Mouse (Mus musculus) layer of hippocampus, adult 9-10 months (tissue): ENCODE data around the gene Nfib.

Experiments used
- DNase-seq: peaks from one replicate; pipeline ENCODE4 v3.0.0; 2022; ENCODE audit warnings: low spot score

Gene Nfib

DNA sequence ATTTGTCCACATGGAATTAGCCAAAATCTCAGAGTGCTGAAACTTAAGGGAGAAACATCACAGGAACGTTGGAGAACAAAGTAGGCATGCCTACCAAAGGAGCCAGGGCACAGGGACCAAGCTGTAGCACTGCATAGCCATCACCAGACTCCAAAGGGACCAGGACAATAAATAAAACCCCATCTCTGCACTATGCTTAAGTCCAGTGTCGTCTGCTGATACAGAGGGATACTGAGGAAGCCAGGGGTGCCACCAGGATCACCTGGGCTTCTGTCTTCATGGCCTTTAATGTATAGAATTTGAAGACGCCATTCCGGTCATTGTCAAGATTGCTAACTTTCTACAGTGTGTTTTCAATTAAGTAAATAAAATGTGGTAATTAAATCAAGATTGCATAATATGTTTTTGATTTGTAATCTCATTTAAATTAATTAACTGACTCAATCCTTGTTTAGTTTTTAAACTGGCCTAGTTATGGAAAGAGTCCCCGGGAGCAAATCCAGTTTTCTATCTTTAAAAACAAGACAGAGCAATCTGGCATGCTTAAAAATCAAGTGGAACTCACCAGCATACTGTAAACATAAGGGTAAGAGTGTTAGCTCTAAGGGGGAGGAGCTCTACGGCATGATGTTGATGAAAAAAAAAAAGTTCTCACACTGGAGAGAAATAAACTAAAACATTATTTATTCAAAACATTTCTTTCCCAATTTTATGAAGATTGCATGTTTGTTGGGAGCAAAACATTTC lies 313.7 kb downstream of the Nfib start:
- no peak for DNase-seq

DNA sequence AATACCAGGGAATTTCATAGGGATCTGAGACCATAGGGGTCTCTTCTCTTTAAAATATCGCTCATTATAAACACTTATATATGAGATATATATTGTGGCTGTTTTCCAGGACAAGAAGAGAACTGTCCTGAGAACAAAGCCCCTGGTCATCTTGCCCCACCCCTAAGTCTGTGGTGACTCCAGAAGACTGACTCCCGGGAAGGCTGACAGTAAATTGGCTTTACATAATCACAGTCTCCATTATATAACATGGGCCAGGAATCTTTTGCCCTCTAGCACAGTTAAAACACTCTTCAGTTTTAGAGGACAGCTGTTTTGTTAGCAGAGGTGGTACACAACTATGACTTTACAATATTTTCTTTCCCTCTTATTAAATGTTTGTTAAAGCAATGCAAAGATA lies 315.0 kb downstream of the Nfib start:
- no peak for DNase-seq

DNA sequence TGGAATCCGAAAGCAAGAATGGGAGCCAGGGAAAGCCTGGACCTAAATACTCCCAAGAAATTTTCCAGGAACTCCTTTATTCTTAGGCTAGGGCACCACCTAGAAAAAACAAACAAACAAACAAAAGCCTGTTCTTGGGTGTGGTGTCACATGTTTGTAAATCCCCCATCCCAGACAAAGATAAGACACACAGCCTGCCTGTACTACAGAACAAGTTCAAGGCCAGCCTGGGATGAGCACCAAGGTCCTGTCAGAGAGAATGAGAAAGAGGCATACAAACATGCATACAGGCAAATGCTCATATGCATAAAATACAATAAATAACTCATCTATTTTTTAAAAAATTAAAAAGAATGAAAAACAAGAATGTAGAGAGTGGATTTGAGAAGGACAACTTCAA lies 315.7 kb downstream of the Nfib start:
- DNase-seq, result no peak

DNA sequence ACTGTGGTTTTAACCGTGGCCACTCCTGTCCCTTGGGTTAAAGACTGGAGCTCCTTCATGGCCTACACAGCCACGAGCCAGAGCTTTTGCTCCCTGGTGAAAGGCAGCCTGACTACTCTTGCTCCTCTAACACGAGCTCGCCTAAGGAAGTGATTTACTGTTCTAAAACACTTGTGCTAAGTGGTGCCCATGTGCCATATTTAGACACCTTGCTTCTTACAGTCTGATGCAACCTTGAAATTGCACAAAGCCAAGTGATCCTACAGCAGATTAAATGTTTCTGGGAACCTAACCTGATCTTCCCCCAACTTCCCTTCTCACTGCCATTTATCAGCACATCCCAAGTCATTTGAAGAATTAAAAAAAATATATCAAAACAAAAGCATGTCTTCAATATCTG lies 317.9 kb downstream of the Nfib start:
- DNase-seq, result no peak

DNA sequence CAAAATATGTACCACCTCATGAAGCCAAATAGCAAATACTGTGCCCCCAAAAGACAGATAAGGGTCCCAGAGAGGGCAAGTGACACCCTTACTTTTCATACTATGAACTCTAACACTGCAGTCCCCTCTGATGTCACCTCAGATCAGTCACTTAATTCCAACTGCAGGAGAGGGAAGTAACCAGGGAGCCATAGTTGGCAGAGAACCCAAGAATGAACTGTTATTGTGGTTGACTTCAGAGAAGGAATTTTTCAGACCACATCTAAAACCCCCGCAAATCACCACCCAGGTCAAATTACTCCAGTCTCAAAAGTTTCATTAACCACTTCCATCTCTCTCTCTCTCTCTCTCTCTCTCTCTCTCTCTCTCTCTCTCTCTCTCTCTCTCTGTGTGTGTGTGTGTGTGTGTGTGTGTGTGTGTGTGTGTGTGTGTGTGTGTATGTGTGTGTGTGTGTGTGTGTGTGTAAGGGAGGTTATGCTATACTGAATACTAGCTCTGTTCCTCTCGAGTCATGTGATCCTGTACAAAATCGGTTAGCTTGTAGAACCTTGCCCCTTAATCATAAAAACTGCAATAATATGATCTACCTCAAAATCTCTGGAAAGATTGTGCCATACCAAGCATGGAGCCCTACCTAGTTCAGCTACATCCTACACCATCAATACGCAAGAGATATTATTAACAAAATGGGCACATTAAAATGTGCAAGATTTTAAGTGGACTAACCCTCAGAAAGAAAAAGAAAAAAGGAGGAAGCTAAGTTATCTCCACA lies 319.1 kb downstream of the Nfib start:
- DNase-seq, result no peak

DNA sequence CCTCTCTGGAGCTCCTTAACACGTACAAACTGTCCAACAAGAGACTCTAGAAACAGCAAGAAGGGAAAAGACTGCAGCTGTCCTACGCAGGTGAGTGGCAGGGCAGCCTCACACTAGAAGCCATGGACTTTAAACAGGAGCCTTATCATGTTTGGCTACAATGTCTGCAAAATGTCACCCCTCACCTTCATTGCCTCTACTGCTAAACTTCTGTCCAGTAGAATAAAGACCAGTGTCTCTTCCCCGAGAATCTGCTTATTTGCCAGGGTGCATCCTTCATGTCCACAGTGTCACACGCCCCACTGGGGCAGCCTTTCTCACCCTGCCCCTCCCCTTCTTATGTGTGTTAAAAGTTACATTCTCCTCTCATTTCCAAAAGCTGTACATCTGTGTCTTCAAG lies 319.9 kb downstream of the Nfib start:
- DNase-seq, result no peak

DNA sequence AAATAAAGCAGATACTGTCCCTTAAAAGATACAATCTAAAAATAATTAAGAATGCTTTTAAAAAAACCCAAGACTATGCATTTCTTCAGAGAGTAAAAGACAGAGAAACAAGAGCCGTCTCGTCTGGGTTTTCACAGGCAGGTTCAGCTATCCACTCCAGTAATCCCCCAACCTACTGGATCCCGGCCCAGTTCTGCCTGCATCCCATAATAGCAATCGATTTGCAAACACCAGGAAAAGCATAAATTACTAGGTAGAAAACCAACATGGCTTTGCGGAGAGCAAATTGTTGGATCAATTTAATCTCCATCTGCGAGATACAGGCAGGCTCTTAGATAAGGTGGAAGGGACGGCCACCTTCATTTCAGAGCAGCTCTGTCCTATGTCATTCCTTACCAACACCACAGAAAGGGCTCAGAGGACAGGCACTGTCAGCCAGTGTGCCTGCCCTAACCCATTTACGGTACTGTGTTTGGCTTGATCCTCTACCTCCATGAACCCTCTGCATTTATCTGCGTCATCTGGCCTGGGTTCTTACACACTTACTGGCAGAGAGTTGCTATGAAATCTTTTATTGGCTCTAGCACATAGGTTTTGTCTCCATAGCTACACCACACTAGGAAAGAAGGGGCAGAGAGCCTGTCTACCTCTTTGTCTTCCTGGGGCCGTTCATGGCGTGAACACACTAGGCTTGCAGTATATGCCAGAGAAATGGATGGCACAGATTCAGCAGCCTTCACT lies 321.4 kb downstream of the Nfib start:
- DNase-seq, result no peak

DNA sequence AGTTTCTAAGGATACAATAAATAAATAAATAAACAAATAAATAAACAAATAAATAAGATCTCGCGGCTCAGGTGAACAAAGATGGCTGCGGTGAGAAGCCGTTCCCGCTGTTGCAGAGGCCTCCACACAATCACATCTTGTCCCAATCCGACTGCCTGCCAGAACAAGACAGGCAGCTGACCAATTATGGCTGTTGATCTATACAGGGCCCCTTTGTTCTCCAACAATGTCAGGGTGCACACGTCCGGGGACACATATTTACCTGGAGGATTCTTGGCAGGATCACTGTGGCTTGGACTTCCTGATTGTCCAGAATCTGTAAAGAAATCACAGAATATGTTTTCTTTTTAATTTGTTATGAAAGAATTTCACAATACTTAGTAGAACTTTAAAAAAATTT lies 322.2 kb downstream of the Nfib start:
- no peak for DNase-seq

DNA sequence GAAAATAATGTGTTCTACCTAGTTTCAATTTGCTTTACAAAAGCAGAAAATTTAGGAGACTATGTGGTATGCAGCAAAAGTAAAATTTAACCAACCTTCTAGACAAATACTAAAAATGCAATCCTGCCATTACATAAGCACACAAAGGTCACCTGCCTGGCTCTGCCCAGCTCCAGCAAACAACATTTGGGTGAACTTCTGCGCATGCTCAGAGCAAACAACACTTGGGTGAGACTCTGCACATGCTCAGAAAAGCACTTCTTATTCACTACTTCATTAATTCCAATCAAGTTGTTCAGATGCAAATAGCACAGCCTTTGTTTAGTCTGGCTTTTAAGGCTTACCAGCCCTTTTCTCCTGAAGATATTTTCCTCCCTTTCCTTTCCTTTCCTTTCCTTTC lies 323.8 kb downstream of the Nfib start:
- DNase-seq, result no peak

DNA sequence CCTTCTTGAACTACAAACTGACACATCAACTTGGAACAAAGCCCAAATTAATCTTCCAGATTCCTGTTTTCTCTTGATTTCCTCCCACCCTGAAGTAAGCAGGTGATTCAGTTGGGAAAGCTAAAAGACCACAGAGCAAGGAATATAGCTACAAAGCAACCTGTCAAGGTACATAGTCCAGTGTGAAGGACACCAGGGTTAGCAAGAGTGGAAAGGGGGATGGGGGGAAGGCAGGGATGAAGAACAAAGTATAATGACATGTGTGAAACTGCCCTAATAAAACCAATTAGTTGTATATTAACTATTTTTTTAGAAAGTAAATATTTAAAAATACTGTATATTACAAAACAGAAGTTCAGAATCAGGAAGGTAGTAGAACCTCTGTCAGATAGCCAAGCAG lies 325.0 kb downstream of the Nfib start:
- DNase-seq, result no peak

DNA sequence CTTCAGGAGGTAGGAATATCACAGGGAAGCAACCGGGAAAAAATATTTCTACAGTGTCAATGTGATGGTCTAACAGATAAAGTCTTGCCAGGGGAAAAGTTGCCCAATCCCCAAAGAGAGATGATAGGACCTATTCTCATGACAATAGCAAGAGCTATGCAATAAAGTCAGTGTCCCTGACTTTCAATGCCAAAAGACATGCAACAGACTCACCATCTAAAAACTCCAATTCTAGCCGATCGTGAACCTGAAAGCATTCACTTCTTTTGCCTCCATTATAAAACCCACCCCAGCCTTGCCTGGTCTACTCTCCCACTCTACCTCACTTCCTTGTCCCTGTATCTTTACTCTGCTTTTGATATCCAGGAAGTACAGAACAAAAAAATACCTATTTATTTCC lies 327.5 kb downstream of the Nfib start:
- DNase-seq, result no peak

DNA sequence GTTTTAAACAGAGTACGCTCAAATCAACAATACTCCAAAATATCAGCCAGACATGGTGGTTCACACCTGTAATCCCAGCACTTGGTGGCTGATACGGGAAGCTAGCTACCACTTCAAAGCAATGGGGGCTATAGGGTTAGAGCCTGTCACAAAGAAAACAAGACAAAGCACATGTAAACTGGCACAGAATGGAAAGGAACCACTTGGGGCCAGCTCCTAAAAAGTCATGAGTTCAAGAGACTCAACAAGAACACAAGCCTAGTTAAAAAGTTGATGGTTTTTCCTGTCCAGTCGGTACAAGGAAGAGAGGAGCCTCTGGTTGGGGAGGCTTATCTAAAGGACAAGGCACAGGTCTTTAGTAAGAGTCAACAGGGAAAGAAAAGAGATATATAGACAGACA lies 327.9 kb downstream of the Nfib start:
- DNase-seq, result no peak

DNA sequence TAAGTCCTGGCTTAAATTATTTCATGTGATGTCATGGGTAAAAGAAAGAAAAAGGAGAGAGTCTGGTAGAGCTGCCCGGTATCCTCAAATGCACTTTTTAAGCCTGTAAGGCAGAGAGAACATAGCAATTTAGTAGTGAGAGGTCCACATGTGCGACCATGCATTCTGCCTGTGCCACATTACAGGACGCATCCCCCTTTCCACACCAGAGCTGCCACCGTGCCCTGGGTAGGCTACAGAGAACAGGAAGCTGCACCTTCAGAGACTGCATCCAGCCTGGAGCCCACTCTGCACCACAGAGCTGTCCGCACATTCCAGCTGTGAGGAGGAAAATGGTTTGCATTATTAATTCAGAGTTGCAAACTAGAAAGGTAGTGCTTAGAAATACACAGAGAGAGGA lies 331.0 kb downstream of the Nfib start:
- no peak for DNase-seq

DNA sequence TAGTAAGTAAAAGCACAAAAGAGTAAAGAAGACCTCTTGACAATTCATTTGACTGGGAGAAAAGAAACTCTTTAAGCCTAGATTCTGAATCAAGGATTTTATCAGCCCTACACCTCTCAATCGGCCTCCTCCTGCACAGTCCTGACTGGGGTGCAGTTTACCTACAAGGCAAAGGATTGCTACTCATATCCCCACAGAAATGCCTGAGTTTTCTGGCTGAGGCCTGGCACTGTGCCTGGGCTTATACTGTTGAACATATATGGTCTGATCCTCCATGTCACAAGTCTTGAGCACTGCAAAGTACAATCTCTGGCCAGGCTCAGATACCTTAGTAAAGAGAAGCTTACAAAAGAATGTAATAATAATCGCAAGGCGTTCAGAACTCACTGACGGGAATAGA lies 333.3 kb downstream of the Nfib start:
- DNase-seq, result no peak

DNA sequence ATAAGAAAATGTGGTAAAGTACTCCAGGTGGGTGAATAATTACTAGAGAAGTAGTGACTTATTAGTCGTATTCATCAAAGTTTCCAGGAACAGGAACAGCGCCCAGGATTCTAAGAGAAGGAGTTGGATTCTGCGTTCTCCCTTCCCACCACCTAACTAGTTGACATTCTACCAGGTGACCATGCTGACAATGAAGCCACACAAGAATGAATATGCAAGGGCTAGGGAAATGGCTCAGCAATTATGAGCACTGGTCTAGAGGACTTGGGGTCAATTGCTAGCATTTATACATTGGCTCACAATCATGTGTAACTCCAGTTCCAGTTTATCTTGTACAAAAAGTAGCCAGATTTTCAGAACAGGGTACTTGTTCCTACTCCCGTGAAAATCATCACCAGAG lies 334.1 kb downstream of the Nfib start:
- DNase-seq, result no peak

DNA sequence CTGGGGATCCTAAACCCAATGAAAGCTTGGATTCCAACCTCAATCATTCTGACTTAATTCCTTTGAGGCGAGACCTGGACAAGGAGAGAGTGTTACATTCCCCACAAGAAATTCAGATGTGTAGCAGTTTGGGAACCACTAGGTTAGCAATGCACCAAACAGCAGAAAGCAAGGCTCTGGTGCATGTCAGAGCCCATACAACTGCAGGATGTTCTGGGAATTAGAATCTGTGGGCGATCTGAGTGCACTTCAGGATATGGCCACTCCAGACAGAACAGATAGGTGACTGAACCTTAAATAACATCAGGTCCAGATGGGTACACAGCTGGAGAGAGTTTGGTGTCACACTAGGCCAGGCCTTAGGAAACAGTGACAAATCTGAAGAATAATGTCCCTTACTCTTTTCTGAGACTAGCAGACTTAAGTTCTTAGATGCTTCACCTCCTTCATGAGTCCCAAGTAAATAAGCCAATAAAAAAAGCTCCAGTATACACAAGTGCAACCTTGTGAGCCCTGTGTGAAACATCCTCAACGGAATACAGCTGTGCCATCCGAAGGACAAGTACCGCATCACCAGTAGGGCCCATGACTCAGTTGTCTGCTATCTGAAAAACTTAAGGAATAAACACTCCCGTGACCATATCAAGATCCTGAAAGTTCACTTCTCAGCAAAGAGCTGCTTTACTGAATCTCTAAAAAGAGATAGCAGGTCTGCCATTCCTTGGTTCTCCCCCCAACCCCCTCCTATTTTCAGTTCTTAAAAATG lies 336.4 kb downstream of the Nfib start:
- DNase-seq, result no peak

DNA sequence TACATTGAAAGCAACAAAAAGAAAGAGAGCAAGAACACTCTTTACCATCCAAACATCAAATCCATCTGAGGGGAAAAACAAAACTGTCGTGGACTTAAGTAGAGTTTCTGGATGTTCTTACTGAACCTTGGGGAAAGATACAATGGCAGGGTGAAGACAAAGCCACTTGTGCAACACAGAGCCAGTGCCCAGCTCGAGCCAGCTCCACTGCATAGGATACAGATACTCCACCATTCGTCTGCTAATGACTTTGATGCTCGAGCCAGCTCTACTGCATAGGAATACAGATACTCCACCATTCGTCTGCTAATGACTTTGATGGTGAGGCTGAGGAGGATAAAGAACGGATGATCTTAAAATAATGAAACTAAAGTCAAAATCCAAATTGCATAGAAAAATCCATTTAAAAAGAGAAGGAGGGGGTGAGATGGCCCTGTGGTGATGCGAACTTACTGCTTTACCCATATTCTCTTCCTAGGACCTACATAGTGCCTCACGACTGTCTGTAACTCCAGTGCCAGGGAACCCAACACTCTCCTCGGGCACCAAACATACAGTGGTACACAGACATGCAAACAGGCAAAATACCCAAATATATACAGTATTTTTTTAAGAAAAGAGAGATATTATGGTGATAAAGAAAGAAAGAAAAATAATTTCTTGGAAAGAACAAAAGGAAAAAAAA lies 337.3 kb downstream of the Nfib start:
- no peak for DNase-seq

DNA sequence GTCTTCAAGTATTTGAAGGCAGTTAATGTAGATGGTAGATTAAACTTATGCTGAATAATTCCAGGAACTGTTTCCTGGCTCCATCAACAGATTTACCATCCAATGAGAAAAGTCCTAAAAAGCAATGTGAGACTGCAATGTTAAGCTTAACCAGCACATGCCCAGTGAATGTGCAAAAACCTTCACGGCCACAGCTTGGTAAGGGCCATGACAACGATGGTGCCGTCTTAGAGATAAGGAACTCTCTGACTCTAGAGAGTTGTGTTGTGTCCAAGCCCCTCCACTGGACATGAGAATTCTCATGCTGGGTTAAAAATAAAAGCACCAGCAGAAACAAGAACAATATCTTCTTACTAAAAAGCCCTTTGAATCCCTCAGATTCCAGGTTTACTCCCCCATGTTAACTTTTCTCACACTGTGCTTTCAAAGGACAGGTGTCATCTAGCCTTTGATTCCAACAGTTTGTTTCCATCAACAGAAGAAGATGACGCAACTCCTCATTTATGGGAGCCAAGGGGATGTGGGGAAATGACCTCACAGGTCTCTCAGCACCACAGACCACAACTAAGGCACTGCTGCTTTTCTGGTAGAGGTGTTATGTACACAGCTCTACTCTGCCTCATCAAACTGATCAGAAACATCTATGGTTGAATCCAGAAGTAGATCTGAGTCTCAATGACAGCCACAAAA lies 340.7 kb downstream of the Nfib start:
- no peak for DNase-seq

DNA sequence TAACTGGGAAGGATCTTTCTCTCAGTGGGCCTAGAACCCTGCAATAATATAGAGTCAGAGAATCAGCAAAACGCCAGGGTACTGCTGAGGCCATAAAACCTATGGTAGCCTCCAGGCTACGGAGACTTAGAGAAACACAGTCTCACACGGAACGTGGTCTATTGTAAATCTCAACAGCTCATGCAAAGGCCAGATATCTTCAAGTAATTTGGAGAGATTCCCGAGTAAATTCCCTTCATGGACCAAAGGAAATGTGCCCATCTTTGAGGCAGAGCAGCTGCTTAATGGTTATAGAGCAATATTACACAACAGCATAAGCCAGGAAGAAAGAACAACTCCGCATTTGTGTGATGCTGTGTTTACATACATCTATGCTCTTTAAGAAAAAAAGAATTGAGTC lies 341.6 kb downstream of the Nfib start:
- DNase-seq, result no peak

DNA sequence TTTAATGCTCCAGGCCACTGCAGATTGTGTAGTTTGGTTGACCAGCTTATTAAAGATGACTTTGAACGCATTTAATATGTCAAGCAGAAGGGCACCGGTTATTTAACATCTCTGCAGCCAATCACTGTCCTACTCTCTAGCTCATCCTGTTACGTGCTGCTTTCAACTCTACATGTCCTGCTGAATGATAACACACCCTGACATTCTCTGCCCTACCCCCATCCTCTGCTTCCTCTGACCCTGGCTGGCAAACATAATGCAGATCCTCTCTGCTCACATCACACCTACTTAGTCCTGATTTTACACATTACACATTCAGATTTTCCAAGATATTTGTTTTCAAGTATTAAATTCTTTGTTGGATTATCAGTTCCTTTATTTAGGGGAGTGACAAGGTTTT lies 343.3 kb downstream of the Nfib start:
- DNase-seq, result no peak

DNA sequence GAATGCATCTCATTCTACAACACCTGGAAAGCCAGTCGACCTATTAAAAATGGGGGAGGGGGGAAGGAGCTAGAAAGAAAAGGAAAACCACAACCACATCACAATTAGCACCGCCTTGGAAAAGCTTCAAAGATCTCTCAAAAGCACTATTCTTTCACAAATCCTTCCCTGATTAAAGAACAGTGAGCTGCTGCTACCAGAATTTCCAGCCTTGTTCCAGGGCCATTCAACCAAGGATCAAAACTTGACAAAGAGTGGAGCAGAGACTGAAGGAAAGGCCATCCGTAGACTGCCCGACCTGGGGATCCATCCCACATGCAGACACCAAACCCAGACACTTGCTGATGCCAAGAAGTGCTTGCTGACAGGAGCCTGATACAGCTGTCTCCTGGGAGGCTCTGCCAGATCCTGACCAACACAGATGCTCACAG lies 345.5 kb downstream of the Nfib start:
- no peak for DNase-seq
